Mouse (Mus musculus): ENCODE measurements around the gene H6pd.

DNA sequence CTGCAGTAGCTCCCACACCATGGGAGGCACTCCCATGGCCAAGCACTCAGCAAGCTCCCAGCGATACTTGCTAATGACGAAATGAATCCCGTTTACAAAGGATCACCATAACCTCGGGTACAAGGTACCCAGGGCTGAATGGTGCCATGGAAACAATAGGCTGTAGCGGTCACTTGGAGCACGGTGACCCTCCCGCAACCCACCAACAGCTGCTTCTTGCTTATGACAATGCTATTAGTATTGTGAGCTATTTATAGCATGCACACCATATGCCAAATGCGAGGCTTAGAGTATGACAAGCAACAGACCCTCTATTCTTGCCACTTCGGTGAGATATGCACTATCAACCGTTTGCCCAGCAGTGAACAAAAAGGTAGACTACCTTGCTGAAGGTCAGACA, 3.6 kb downstream of the H6pd start:
- TF ChIP-seq CTCF (IDR thresholded peaks at IDR 0.05; ENCODE audit: control insufficient read depth, insufficient read depth, insufficient replicate concordance, low read depth, low read length) (no peak), POLR2A (IDR thresholded peaks at IDR 0.05; ENCODE audit: control insufficient read depth, low read depth, low read length) (no peak)

Data from testis, adult 2 months (tissue).